Mouse (Mus musculus) thymus, postnatal 25 days (tissue): ENCODE measurements around the gene Snx30.
A peak's percentile ranks its signal among the peaks of the same experiment; 100 is the strongest.

Experiments
- DNase-seq: peaks from one replicate; pipeline ENCODE4 v3.0.0; 2022

Gene Snx30

DNA sequence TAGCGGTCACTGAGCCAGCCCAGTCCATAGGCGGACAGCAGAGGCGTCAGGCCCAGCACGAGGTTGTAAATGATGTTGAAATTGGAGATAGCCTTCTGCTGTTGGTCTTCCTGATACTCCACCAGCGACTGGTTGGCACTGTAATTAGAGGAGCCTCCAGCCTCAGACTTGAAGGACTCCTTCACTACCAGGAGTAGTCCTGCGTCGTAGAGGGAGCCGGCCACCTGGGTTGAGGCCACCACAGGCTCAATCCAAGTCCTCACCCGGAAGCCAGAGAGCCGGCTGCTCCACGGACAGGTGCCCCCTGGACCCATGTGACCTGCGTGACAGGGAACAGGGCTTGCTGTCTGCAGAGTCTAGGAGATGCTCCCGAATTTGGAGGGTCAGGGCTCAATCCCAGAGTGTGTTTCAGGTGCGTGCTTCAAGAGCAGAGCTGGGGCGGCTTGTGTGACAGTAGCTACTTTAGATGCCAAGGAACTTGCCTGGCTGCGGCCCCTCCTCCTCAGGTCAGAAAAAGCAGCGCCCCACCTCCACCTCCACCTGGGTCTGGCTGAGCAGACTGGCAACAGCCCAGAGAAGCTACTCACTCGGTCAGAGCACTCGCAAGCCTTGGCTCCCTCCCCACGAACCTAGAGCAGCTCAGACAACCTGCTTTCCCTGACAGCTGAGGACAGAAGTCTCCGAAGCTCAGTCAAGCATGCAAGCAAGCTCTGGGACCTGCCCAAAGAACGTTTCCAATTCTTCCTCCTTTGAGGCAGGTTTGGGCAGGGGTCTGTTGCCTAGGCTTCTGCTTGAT is 109.2 kb downstream of the Snx30 start, which contains the start of gene Slc46a2:
TSS of gene Slc46a2 (minus strand) at position 449 of the 796 bp plus-strand sequence.
- no peak for DNase-seq

DNA sequence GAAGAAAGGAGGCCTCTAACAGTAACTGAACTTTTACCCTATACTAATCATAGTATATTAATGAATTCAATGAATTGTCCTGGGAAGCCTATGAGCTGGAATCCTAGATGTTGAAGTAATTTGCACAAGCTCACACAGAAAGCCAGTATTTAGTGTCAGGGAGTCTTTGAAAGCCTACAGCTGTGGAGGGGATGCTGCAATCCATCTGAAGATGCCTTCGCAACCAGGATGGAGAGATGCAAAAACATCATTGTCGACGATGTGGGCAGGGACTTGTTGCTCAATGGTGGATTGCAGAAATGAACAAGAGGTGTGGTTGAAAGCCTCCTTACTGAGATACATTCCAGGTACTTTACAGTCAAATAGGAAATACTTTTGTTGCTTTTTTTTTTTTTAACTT is 112.3 kb downstream of the Snx30 start:
- DNase-seq, result no peak

DNA sequence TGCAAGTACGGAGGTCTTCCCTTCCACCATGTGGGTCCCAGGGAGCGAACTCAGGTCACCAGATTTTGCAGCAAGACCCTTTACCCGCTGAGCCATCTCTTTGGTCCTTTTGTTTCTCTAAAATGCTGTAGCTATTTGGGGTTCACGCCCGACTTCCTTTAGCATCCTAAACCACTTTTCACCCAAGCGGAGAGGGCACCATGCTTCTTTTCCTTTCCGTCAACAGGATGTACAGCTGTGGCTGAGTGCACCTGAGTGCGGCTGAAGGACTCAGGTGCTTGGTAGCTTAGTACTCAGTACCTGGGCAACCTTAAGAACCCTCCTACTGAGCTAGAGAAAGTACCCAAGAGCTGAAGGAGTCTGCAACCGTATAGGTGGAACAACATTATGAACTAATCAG is 119.4 kb downstream of the Snx30 start:
- peak; percentile 46 for DNase-seq

DNA sequence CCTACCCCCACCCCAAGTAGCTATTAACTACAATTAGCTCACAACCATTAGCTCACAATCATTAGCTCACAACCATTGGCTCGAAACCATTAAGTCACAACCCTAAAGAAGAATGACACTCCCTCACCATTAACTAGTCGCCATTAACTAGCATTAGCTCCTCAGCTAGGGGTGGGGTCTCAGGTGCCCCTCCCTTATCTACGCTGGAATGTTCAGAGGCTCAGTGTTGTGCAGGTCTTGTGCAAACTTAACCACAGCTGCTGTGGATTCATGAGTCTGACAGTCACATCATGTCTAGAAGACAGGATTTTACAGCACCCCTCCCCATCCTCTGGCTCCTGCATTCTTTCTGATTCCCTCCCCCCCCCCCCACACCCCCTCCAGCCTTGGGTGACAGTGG is 122.0 kb downstream of the Snx30 start:
- no peak for DNase-seq

DNA sequence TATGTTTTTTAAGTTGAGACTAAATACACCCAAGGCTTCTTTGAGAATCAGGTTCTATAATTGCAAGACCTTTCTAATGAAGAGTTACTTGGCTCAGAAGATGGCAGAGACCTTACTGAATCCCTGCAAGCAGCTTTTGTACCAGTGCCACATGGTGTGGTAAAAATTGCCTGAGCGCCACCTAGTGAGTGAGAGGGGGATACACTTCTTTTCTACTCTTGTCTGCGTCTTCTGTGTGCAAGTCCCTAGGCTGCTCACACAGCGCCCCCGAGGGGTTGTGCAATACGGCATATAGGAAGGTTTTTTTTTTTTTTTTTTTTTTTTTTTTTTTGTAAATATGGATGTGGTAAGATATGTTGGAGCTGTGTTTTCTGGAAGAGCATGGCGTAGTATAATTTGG is 122.7 kb downstream of the Snx30 start:
- peak; percentile 85 for DNase-seq

DNA sequence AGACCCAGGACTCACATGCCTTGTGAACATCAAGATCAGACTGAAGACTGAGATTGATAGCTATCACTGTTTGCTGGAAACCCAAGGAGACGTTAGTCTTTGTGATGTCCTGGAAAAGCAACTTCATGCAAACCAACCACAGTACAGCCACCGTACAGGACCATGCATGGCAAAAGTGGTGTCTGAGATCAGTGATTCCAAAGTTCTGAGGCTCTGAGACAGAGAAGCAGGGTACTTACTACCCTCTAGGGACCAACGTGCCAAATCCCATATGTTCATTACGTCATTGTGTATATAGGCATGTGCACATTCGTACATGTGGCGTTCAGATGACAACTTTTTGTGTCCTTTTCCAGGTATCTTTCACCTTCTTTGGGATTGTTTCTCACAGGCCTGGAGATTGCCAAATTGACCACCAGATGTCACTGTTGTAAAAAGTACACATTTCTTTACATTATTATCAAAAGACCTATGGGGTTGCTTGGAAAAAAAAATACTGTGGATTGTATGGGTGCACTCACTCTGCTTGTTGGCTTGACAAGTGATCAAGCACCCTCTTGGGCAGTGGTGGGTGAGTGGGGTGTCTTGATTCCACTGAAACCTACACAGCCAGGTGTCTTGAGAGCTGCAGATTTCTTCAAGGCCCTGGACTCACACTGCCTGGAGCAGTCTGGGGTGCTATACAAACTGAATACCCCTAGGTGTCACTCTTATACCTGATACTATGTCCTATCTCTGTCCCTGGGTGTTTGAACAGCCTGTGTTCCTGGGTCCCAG is 127.1 kb downstream of the Snx30 start:
- DNase-seq, result peak; percentile 30

DNA sequence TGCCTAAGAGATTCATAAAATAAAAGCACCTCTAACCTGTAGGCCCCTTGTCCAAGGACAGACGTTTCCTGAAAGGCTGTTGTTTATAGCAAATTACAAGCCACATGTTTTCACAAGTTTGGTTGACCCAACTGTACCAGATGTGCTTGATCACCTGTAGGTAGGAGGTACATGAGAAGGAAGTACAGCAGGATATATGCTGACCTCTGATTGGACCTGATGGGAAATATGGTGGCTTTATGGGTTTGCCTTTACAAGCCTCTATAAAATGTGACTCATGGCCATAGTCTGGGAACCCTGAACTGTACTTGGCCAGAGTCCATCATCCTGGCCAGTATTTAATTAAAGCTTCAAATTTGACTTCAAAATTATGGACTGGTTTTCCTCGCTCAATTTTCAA is 131.9 kb downstream of the Snx30 start:
- DNase-seq, result no peak
